Mouse (Mus musculus) T-helper 2 cell (primary cell): ENCODE data around the gene Stam2.

Experiments
- in situ Hi-C: fragments of 300-600 bp; cut with MboI, MseI; formaldehyde crosslinking; loops from one replicate; pipeline ENCODE4 v1.15.1; 2025; ENCODE audit warnings: high pct_unique_total_duplicates

Gene Stam2

GRCm38 (mm10) chr2:52730891-52731290 lies 11.2 kb downstream of the Stam2 start:
- in situ Hi-C loops = no loop called here

- in situ Hi-C loops = no loop called here
Observed at GRCm38 (mm10) chr2:52720231-52721025, 21.7 kb downstream of the Stam2 start.

GRCm38 (mm10) chr2:52717076-52717475 lies 25.0 kb downstream of the Stam2 start:
- in situ Hi-C loops = no loop called here

GRCm38 (mm10) chr2:52715538-52715937 lies 26.5 kb downstream of the Stam2 start:
- in situ Hi-C loops = no loop called here

- in situ Hi-C loops = no loop called here
Observed at GRCm38 (mm10) chr2:52714111-52714510, 28.0 kb downstream of the Stam2 start.

- in situ Hi-C loops = no loop called here
Observed at GRCm38 (mm10) chr2:52710804-52711203, 31.3 kb downstream of the Stam2 start.

- in situ Hi-C loops = no loop called here
Observed at GRCm38 (mm10) chr2:52709417-52709816, 32.7 kb downstream of the Stam2 start.

GRCm38 (mm10) chr2:52701368-52702036 lies 40.6 kb downstream of the Stam2 start:
- in situ Hi-C loops = no loop called here

GRCm38 (mm10) chr2:52700352-52700751 lies 41.7 kb downstream of the Stam2 start:
- in situ Hi-C loops = no loop called here

GRCm38 (mm10) chr2:52694604-52695003 lies 47.5 kb downstream of the Stam2 start:
- in situ Hi-C loops = no loop called here

GRCm38 (mm10) chr2:52691745-52692144 lies 50.3 kb downstream of the Stam2 start:
- in situ Hi-C loops = no loop called here

- in situ Hi-C loops = no loop called here
Observed at GRCm38 (mm10) chr2:52686601-52687000, 55.5 kb downstream of the Stam2 start.

GRCm38 (mm10) chr2:52677589-52677988 lies 64.5 kb downstream of the Stam2 start:
- in situ Hi-C loops = no loop called here

- in situ Hi-C loops = no loop called here
Observed at GRCm38 (mm10) chr2:52676913-52677303, 65.2 kb downstream of the Stam2 start.

GRCm38 (mm10) chr2:52676023-52676912 lies 65.8 kb downstream of the Stam2 start, which contains the start of gene Cacnb4:
Cacnb4 (minus strand) TSS chr2:52676831.
- in situ Hi-C loops = no loop called here

- in situ Hi-C loops = no loop called here
Observed at GRCm38 (mm10) chr2:52675278-52675987, 66.6 kb downstream of the Stam2 start.

GRCm38 (mm10) chr2:52674886-52675277 lies 67.2 kb downstream of the Stam2 start:
- in situ Hi-C loops = no loop called here

GRCm38 (mm10) chr2:52673172-52673571 lies 68.9 kb downstream of the Stam2 start:
- in situ Hi-C loops = no loop called here

- in situ Hi-C loops = no loop called here
Observed at GRCm38 (mm10) chr2:52670733-52671132, 71.3 kb downstream of the Stam2 start.

GRCm38 (mm10) chr2:52668480-52668879 lies 73.6 kb downstream of the Stam2 start:
- in situ Hi-C loops = no loop called here

- in situ Hi-C loops = no loop called here
Observed at GRCm38 (mm10) chr2:52656722-52657121, 85.4 kb downstream of the Stam2 start.
